Mouse (Mus musculus) gastrocnemius, postnatal 10 days (tissue): Measurements from ENCODE around the gene Trip10. TPM values are rescaled to one million over a fixed set of nuclear protein-coding genes. Genes with fewer than 3 reads are reported as not detected.
A peak's percentile ranks its signal among the peaks of the same experiment; 100 is the strongest.

ENCODE experiments used
- DNase-seq: peaks from one replicate; pipeline ENCODE4 v3.0.0; 2021; ENCODE audit warnings: mixed read lengths
- total RNA-seq, 2 experiments: library from RNA; stranded (reverse); gene quantifications; 2 replicates each; pipeline ENCODE4 v1.2.3; 2021

The Trip10 gene
- total RNA-seq, 2 experiments from 2014 or later: 69.1 to 74.4 TPM

DNA sequence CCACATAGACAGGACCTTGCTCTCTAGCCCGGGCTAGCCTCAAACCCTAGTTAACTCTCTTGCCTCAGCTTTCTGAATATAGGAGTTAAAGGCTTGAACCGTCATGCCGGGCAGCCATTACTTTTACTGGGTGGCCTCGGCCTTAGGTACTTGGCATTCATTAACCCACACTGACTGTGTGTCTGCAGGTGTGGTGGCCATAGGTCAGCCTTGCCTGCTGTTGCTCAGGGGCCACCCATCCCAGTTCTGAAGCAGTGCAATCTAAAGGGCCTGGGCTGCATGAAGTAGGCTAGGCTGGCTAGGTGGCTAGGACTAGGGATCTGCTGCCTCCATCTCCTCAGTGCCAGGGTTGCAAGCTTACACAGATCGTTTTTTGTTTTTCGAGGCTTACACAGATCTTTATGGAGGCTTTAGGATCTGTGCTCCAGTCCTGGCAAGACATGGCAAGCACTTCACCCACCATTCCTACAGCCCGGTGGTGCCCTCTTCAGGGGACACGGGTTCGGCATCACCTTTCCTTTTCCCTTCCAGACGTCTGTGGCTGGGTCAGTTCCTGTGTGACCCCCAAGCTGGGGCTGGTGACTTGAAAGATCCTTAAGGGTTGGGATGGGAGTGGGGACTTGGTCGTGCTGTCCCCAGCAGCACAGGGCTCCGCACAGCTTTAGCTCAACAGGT is 14.9 kb upstream of the Trip10 start:
- no peak for DNase-seq

- no peak for DNase-seq
These were observed 13.5 kb upstream of the Trip10 start for GRCm38 (mm10) chr17:57235803-57236202.

GRCm38 (mm10) chr17:57237181-57237580 is 12.1 kb upstream of the Trip10 start:
- DNase-seq: no peak

- no peak for DNase-seq
These were observed 5.4 kb upstream of the Trip10 start for GRCm38 (mm10) chr17:57243650-57244370.

GRCm38 (mm10) chr17:57245311-57245929 is 3.8 kb upstream of the Trip10 start:
- no peak for DNase-seq

- no peak for DNase-seq
These were observed 2.4 kb upstream of the Trip10 start for GRCm38 (mm10) chr17:57246663-57247392.

DNA sequence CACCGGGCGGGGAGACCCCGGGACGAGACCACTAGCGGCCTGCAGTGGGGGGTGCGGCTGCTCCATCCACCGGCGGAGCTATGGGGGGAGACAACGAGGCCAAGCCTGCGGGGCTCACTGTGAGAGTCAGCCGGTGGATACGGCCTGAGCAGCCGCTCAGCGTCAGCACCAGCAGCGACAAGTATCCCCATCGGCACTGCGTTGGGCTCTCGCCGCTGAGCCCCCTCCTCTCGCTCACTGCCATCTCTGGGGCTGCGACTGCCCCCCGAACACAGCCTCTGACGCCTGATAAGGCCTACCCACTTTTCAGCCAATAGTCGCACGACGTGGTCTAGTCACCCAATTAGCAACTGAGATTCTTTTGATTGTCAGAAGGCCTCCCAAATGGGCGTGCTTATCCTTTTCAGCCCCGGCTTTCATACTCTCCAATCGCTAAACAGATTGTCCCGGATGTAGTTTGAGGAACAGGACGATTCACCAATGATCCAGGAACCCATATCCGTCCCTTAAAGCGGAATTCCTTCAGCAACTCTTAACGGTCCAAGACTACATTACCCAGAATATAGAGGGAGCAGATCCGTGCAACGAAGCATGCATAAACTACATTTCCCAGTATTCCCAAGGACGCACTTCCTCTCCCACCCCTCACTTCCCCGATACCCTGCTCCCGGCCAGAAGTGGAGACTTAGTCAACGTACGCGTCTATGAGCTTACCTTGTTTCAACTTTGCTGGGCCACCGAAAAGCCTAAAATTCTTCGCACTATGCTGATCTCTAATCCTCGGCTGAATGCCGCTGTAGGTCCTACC is 1.7 kb upstream of the Trip10 start:
- DNase-seq: peak; percentile 73

DNA sequence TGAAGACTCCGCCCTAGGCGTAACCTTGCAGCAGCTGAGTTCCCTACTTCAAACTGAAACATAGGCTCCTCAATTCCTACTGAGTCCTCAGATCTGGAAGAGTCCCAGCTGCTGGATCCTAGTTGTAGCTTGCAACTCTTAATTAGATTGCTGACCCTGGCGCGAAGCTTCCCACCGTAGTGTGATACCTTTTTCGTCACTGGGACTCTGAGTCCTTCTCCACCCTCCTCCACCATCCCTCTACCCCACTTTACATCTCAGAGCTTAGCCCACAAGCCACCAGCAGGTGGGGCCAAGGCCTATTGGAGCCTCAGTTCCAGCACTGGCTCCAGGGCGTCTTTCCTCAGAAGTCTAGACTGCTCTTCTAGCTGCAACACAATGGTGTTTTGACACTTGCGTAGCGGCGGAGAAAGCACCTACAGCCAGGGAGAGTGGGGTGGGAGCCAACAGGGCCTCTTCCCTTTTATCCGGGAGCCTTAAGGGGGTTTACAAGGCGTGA is 1.0 kb upstream of the Trip10 start, which contains the start of gene Gpr108:
Gpr108 (minus strand) TSS at position 246 of the 499 bp plus-strand sequence.
- DNase-seq: peak; percentile 70

DNA sequence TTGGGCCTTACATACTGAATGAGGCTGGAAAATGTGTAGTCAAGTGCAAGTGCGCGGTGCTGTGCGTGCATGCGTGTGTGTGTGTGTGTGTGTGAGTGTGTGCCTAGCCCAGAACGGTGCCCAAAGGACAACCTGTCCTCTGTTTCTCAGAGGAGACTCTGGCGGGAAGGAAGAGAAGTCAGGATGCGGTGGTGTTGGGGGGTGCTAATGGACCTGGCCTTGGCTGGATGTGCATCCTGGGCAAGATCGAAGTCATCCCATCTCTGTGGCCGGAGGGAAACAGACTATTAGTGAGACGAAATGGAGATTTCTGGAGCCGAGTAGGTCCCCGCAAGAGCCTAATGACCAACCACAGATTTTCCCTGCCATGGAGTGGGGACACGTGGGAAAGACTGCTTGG is 484 bp upstream of the Trip10 start:
- no peak for DNase-seq

GRCm38 (mm10) chr17:57250461-57251160 is 1.4 kb downstream of the Trip10 start:
- DNase-seq: peak; percentile 62

- DNase-seq: no peak
These were observed 2.2 kb downstream of the Trip10 start for GRCm38 (mm10) chr17:57251431-57251830.

- no peak for DNase-seq
These were observed 4.1 kb downstream of the Trip10 start for GRCm38 (mm10) chr17:57253306-57253705.

- no peak for DNase-seq
These were observed 6.1 kb downstream of the Trip10 start for GRCm38 (mm10) chr17:57255354-57255753.

- no peak for DNase-seq
These were observed 7.7 kb downstream of the Trip10 start for GRCm38 (mm10) chr17:57256921-57257485.

DNA sequence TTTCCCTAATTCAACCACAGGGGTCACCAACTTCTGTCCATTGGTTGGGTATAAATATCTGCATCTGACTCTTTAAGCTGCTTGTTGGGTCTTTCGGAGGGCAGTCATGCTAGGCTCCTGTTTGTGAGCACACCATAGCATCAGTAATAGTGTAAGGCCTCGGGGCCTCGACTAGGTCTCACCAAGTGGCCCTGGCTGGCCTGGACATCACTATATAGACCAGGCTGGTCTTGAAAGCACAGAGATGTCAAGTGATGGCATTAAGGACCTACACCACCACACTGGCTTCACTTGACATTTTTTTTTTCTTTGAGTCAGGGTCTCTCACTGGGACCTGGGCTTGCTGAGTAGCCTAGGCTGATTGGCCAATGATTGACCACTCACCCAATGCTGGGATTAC is 8.9 kb downstream of the Trip10 start:
- no peak for DNase-seq

- no peak for DNase-seq
These were observed 10.5 kb downstream of the Trip10 start for GRCm38 (mm10) chr17:57259742-57260141.

GRCm38 (mm10) chr17:57260351-57260750 is 11.1 kb downstream of the Trip10 start:
- DNase-seq: no peak

DNA sequence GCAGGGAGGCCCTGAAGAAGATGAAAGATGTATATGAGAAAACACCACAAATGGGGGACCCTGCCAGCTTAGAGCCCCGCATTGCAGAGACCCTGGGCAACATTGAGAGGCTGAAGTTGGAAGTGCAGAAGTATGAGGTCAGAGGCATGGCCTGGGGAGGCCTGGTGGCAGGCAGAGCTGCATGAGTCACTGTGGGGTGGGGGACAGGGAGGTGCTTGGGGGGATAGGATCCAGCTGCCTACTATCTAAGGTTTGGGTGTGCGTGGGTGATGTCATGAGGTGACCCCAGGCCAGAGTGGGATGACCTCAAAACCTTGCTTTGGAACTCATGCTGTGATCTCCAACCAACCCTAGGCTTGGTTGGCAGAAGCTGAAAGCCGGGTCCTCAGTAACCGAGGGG is 12.0 kb downstream of the Trip10 start:
- DNase-seq: no peak

DNA sequence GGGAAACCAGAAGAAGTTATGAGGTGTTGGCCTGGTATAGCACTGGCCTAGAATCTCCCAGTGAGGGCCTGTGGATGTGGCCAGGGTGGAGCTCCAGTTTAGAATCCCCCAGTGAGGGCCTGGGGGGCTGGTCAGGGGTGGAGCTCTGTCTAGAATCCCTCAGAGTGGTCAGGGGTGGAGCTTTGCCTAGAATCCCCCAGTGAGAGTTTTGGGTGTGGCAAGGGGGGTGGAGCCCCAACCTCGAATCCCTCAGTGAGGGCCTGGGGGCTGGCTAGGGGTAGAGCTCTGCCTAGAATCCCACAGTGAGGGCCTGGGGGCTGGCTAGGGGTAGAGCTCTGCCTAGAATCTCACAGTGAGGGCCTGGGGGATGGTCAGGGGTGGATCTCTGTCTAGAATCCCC is 12.5 kb downstream of the Trip10 start:
- no peak for DNase-seq

GRCm38 (mm10) chr17:57262901-57263550 is 13.8 kb downstream of the Trip10 start:
- no peak for DNase-seq
